Mouse (Mus musculus) CH12.LX (cell line): Measurements from ENCODE around the gene Pth1r. TPM values are rescaled to one million over a fixed set of nuclear protein-coding genes. Genes with fewer than 3 reads are reported as not detected.

Experiments
- DNase-seq: peaks from one replicate; pipeline ENCODE4 v3.0.0-alpha.2; 2013; ENCODE audit errors: extremely low read depth
- H3K27ac ChIP-seq: 2 replicates; pipeline ENCODE4 v1.5.1; 2012; ENCODE audit warnings: low read depth, mild to moderate bottlenecking, control low read depth, moderate library complexity; ENCODE audit not compliant: insufficient read depth
- H3K27me3 ChIP-seq: replicated peaks from 2 replicates; pipeline ENCODE3; 2012; ENCODE audit warnings: inconsistent platforms
- H3K36me3 ChIP-seq, 2 experiments: replicated peaks in 1 of 2; 2 replicates each; pipeline versions ENCODE3 to v1.6.1; 2012; ENCODE audit warnings: inconsistent platforms in 1 of 2, low read length in 1 of 2, mild to moderate bottlenecking in 1 of 2, mixed read lengths in 1 of 2, moderate library complexity in 1 of 2; ENCODE audit not compliant: control insufficient read depth in 1 of 2, insufficient read depth in 1 of 2
- H3K4me1 ChIP-seq, 2 experiments: 2 replicates each; pipeline ENCODE4 v1.6.1; 2012; ENCODE audit warnings: inconsistent platforms in 1 of 2, moderate library complexity in 1 of 2; ENCODE audit not compliant: insufficient read depth in 2 of 2, control insufficient read depth in 1 of 2
- H3K4me2 ChIP-seq: 2 replicates; pipeline ENCODE4 v1.6.1; 2012; ENCODE audit warnings: low read depth, mild to moderate bottlenecking, control low read depth; ENCODE audit not compliant: poor library complexity, insufficient read depth, severe bottlenecking
- H3K4me3 ChIP-seq, 3 experiments: fragments of 150-350 bp in 1 of 3; sonication (generic) in 1 of 3; replicated peaks in 1 of 3; 2 replicates each; pipeline versions ENCODE3 to v1.5.1; 2011 to 2012; ENCODE audit warnings: low read depth in 2 of 3, low read length in 2 of 3, mild to moderate bottlenecking in 2 of 3, moderate library complexity in 2 of 3, control low read depth in 1 of 3, improper control_type of control experiment in 1 of 3, inconsistent platforms in 1 of 3, mixed read lengths in 1 of 3; ENCODE audit not compliant: poor library complexity in 1 of 3
- H3K79me2 ChIP-seq: replicated peaks from 2 replicates; pipeline ENCODE4 v1.6.1; 2012; ENCODE audit warnings: mild to moderate bottlenecking, moderate library complexity; ENCODE audit not compliant: control insufficient read depth, poor library complexity, insufficient read depth, severe bottlenecking; ENCODE audit errors: extremely low read depth
- H3K9ac ChIP-seq: 2 replicates; pipeline ENCODE4 v1.6.1; 2012; ENCODE audit warnings: low read depth, mild to moderate bottlenecking, control low read depth, moderate library complexity; ENCODE audit not compliant: insufficient read depth
- H3K9me3 ChIP-seq: replicated peaks from 2 replicates; pipeline ENCODE3; 2012; ENCODE audit warnings: low read length, inconsistent platforms, mixed read lengths
- CHD1 ChIP-seq: IDR thresholded peaks from 2 replicates; pipeline ENCODE4 v1.6.1; 2012; ENCODE audit warnings: low read depth, low read length, improper control_type of control experiment, inconsistent platforms
- CHD2 ChIP-seq: IDR thresholded peaks from 2 replicates; pipeline ENCODE4 v1.6.1; 2011; ENCODE audit warnings: low read length, improper control_type of control experiment
- CTCF ChIP-seq, 2 experiments: IDR thresholded peaks in 1 of 2; conservative IDR thresholded peaks in 1 of 2; 2 replicates each; pipeline ENCODE4 v1.5.1; 2011 to 2012; ENCODE audit warnings: low read depth in 2 of 2, low read length in 2 of 2, improper control_type of control experiment in 1 of 2, inconsistent platforms in 1 of 2, mild to moderate bottlenecking in 1 of 2, moderate library complexity in 1 of 2
- E2F4 ChIP-seq: IDR thresholded peaks from 2 replicates; pipeline ENCODE4 v1.6.1; 2011; ENCODE audit warnings: low read depth, low read length, improper control_type of control experiment; ENCODE audit not compliant: insufficient replicate concordance
- EP300 ChIP-seq: IDR thresholded peaks from 2 replicates; pipeline ENCODE4 v1.6.1; 2011; ENCODE audit warnings: low read length, improper control_type of control experiment
- GABPA ChIP-seq: IDR thresholded peaks from 2 replicates; pipeline ENCODE4 v1.6.1; 2012; ENCODE audit warnings: low read depth, low read length, improper control_type of control experiment, inconsistent platforms; ENCODE audit not compliant: insufficient replicate concordance
- HCFC1 ChIP-seq: IDR thresholded peaks from 2 replicates; pipeline ENCODE4 v1.6.1; 2012; ENCODE audit warnings: low read depth, mild to moderate bottlenecking, inconsistent platforms, low read length, improper control_type of control experiment
- KAT2A ChIP-seq: IDR thresholded peaks from 2 replicates; pipeline ENCODE4 v1.6.1; 2012; ENCODE audit warnings: low read length, improper control_type of control experiment, inconsistent platforms; ENCODE audit not compliant: insufficient replicate concordance
- MAX ChIP-seq: IDR thresholded peaks from 2 replicates; pipeline ENCODE4 v1.6.1; 2011; ENCODE audit warnings: low read length, improper control_type of control experiment
- NELFE ChIP-seq: IDR thresholded peaks from 2 replicates; pipeline ENCODE4 v1.6.1; 2011; ENCODE audit warnings: low read depth, low read length, improper control_type of control experiment
- NRF1 ChIP-seq: IDR thresholded peaks from 2 replicates; pipeline ENCODE4 v1.6.1; 2014; ENCODE audit warnings: low read depth, mild to moderate bottlenecking, inconsistent platforms, low read length, improper control_type of control experiment, moderate library complexity
- POLR2A ChIP-seq: IDR thresholded peaks from 2 replicates; pipeline ENCODE4 v1.6.1; 2011; ENCODE audit warnings: low read depth, mild to moderate bottlenecking, improper control_type of control experiment, low read length
- RAD21 ChIP-seq: IDR thresholded peaks from 2 replicates; pipeline ENCODE4 v1.6.1; 2011; ENCODE audit warnings: low read depth, mild to moderate bottlenecking, low read length, improper control_type of control experiment, moderate library complexity
- SMC3 ChIP-seq: IDR thresholded peaks from 2 replicates; pipeline ENCODE4 v1.6.1; 2011; ENCODE audit warnings: low read depth, low read length, improper control_type of control experiment
- TBP ChIP-seq: conservative IDR thresholded peaks from 2 replicates; pipeline ENCODE4 v1.6.1; 2011; ENCODE audit warnings: low read depth, low read length, improper control_type of control experiment
- UBTF ChIP-seq: IDR thresholded peaks from 2 replicates; pipeline ENCODE4 v1.6.1; 2012; ENCODE audit warnings: low read depth, mild to moderate bottlenecking, inconsistent platforms, low read length, improper control_type of control experiment, moderate library complexity
- ZC3H11A ChIP-seq: IDR thresholded peaks from 2 replicates; pipeline ENCODE4 v1.6.1; 2012; ENCODE audit warnings: low read depth, mild to moderate bottlenecking, inconsistent platforms, low read length, improper control_type of control experiment
- ZKSCAN1 ChIP-seq: IDR thresholded peaks from 2 replicates; pipeline ENCODE4 v1.6.1; 2012; ENCODE audit warnings: low read depth, inconsistent platforms, low read length, improper control_type of control experiment, borderline replicate concordance
- ZNF384 ChIP-seq: IDR thresholded peaks from 2 replicates; pipeline ENCODE4 v1.6.1; 2012; ENCODE audit warnings: low read depth, low read length, improper control_type of control experiment, inconsistent platforms
- dilution Hi-C: fragments of 300-500 bp; cut with MboI; formaldehyde crosslinking; loops from 2 replicates; pipeline ENCODE4 v1.14.3; 2020; ENCODE audit warnings: low sequenced_read_pairs; ENCODE audit not compliant: extremely low pct_unique_long_range_greater_than_20kb, extremely low pct_ligation_motif_present
- in situ Hi-C: fragments of 300-500 bp; cut with MboI; formaldehyde crosslinking; loops from 3 replicates; pipeline ENCODE4 v1.14.3; 2019; ENCODE audit warnings: low sequenced_read_pairs, low pct_ligation_motif_present, low pct_unique_long_range_greater_than_20kb, mixed read lengths
- polyA plus RNA-seq: library from polyadenylated mRNA; unstranded; fragments of >175 nt; gene quantifications from 2 replicates; pipeline ENCODE4 v1.2.1, GENCODE M21; 2012; ENCODE audit warnings: low read depth; ENCODE audit not compliant: insufficient read length
- total RNA-seq, 2 experiments: library from RNA; depleted of rRNA; stranded (reverse); fragments of 300-350 nt in 1 of 2; fragments of >200 nt in 1 of 2; gene quantifications; 2 replicates each; pipeline ENCODE4 v1.2.3; 2012 to 2014

Gene Pth1r
- total and polyA plus RNA-seq, 3 experiments: 0.10 to 0.76 TPM; not detected in 1

- Histone ChIP-seq H3K79me2 (no peaks in the 10 kb centered on the region), H3K4me2 (no peak overlapping the region), H3K27me3 (peaks cover 45% of the 10 kb centered on the region), H3K9me3 (no peaks in the 10 kb centered on the region), H3K9ac (no peak overlapping the region), H3K36me3 (no peaks in the 10 kb centered on the region), H3K4me3 (no peak overlapping the region), H3K27ac (no peak overlapping the region), H3K4me1 (peaks cover 0 to 8% of the 10 kb centered on the region in 2 experiments; a peak in 1 of 4 replicates)
- in situ Hi-C loops: no loop called here
- dilution Hi-C loops: no loop called here
- no peak for DNase-seq
- TF ChIP-seq HCFC1 (no peak), NRF1 (no peak)
Observed at GRCm38 (mm10) chr9:110762763-110763162, 15.8 kb upstream of the Pth1r start.

GRCm38 (mm10) chr9:110760886-110761285, 13.9 kb upstream of the Pth1r start:
- Histone ChIP-seq H3K9me3 (no peaks in the 10 kb centered on the region), H3K36me3 (no peaks in the 10 kb centered on the region), H3K27me3 (peaks cover 34% of the 10 kb centered on the region), H3K4me3 (no peak overlapping the region), H3K4me2 (no peak overlapping the region), H3K27ac (no peak overlapping the region), H3K4me1 (peaks cover 0 to 8% of the 10 kb centered on the region in 2 experiments; a peak in 1 of 4 replicates), H3K9ac (no peak overlapping the region), H3K79me2 (no peaks in the 10 kb centered on the region)
- TF ChIP-seq CHD1: no peak
- TF ChIP-seq KAT2A: no peak
- TF ChIP-seq SMC3: no peak
- no peak for TF ChIP-seq CHD2
- no peak for TF ChIP-seq UBTF
- TF ChIP-seq E2F4: no peak
- TF ChIP-seq EP300: no peak
- TF ChIP-seq GABPA: no peak
- no peak for TF ChIP-seq MAX
- TF ChIP-seq NRF1: no peak
- no peak for TF ChIP-seq ZNF384
- no peak for TF ChIP-seq NELFE
- TF ChIP-seq ZKSCAN1: no peak
- dilution Hi-C loops: no loop called here
- in situ Hi-C loops: no loop called here
- DNase-seq: no peak

GRCm38 (mm10) chr9:110759265-110759664, 12.3 kb upstream of the Pth1r start:
- TF ChIP-seq TBP (no peak), CTCF (conservative IDR thresholded peaks at IDR 0.05 in 1 of 2, IDR thresholded peaks at IDR 0.05 in 1 of 2; ENCODE audit: low read depth in 2 of 2, low read length in 2 of 2) (peak; percentile 43 to 85; a peak in 3 of 4 replicates), SMC3 (peak; percentile 89), RAD21 (peak; percentile 74), ZC3H11A (peak; percentile 12; the same call in 1 of the 2 replicates), POLR2A (no peak), ZKSCAN1 (no peak)
- no peak overlapping the region for H3K4me3 ChIP-seq
- in situ Hi-C loops (loop anchor here (5.0 kb wide), 1 partner anchor 37 kb away; no protein-coding TSS in a partner anchor), dilution Hi-C loops (no loop called here)
- H3K36me3 ChIP-seq: no peaks in the 10 kb centered on the region
- H3K27me3 ChIP-seq: peaks cover 29% of the 10 kb centered on the region
- peak; percentile 38 for DNase-seq
- peaks cover 0 to 7% of the 10 kb centered on the region in 2 experiments; a peak in 1 of 4 replicates for H3K4me1 ChIP-seq
- no peak overlapping the region for H3K27ac ChIP-seq
- no peak overlapping the region for H3K9ac ChIP-seq
- no peaks in the 10 kb centered on the region for H3K9me3 ChIP-seq
- no peaks in the 10 kb centered on the region for H3K79me2 ChIP-seq
- no peak overlapping the region for H3K4me2 ChIP-seq
